Mouse (Mus musculus): ENCODE results near the gene Fam102a. TPM values are rescaled to one million over a fixed set of nuclear protein-coding genes. Genes with fewer than 3 reads are reported as not detected.

Gene Fam102a
- total and polyA plus RNA-seq, 3 experiments: 1.3 to 7.8 (median 3.8) TPM

- Histone ChIP-seq H3K4me2 (ENCODE audit: insufficient read depth, low read depth, poor library complexity, severe bottlenecking) (no peak overlapping the region), H3K36me3 (replicated peaks in 1 of 2; ENCODE audit: control insufficient read depth in 1 of 2, insufficient read depth in 1 of 2, low read length in 1 of 2) (peaks cover 0 to 39% of the 10 kb centered on the region in 2 experiments), H3K27me3 (replicated peaks) (no peaks in the 10 kb centered on the region), H3K9me3 (replicated peaks; ENCODE audit: low read length) (no peaks in the 10 kb centered on the region), H3K9ac (ENCODE audit: insufficient read depth, low read depth) (no peak overlapping the region), H3K79me2 (replicated peaks; ENCODE audit: control insufficient read depth, extremely low read depth, insufficient read depth, poor library complexity, severe bottlenecking) (no peaks in the 10 kb centered on the region), H3K4me1 (ENCODE audit: control insufficient read depth in 1 of 2, insufficient read depth in 2 of 2) (peaks cover 8 to 13% of the 10 kb centered on the region in 2 experiments), H3K27ac (ENCODE audit: insufficient read depth, low read depth) (no peak overlapping the region), H3K4me3 (replicated peaks in 1 of 3; ENCODE audit: low read depth in 2 of 3, low read length in 2 of 3, poor library complexity in 1 of 3) (no peak overlapping the region)
- no peak for DNase-seq (ENCODE audit: extremely low read depth)
- TF ChIP-seq TCF12 (IDR thresholded peaks at IDR 0.05; ENCODE audit: low read depth, low read length): no peak
- no peak for TF ChIP-seq POLR2AphosphoS2 (IDR thresholded peaks at IDR 0.05; ENCODE audit: low read depth, low read length)
- TF ChIP-seq IRF4 (IDR thresholded peaks at IDR 0.05; ENCODE audit: low read depth, low read length): no peak
- no peak for TF ChIP-seq RAD21 (IDR thresholded peaks at IDR 0.05; ENCODE audit: low read depth, low read length)
- no peak for TF ChIP-seq JUN (IDR thresholded peaks at IDR 0.05; ENCODE audit: insufficient read depth, low read depth, low read length)
- no peak for TF ChIP-seq E2F4 (IDR thresholded peaks at IDR 0.05; ENCODE audit: insufficient replicate concordance, low read depth, low read length)
- no peak for TF ChIP-seq USF2 (conservative IDR thresholded peaks at IDR 0.05; ENCODE audit: low read depth, low read length)
- no peak for TF ChIP-seq NELFE (IDR thresholded peaks at IDR 0.05; ENCODE audit: low read depth, low read length)
- TF ChIP-seq ZKSCAN1 (IDR thresholded peaks at IDR 0.05; ENCODE audit: borderline replicate concordance, low read depth, low read length): no peak
- TF ChIP-seq MAX (IDR thresholded peaks at IDR 0.05; ENCODE audit: low read length): no peak
- no peak for TF ChIP-seq KAT2A (IDR thresholded peaks at IDR 0.05; ENCODE audit: insufficient replicate concordance, low read length)
- no peak for TF ChIP-seq TBP (conservative IDR thresholded peaks at IDR 0.05; ENCODE audit: low read depth, low read length)
- no peak for TF ChIP-seq MAZ (IDR thresholded peaks at IDR 0.05; ENCODE audit: low read depth, low read length)
- dilution Hi-C loops (cut with MboI; ENCODE audit: extremely low pct_ligation_motif_present, extremely low pct_unique_long_range_greater_than_20kb, low sequenced_read_pairs): no loop called here
- in situ Hi-C loops (cut with MboI; ENCODE audit: low pct_ligation_motif_present, low pct_unique_long_range_greater_than_20kb, low sequenced_read_pairs): loop anchor here (25.0 kb wide), 1 partner anchor 419 kb away; no protein-coding TSS in a partner anchor
Measured at GRCm38 (mm10) chr2:32556019-32556418, 20.9 kb downstream of the Fam102a start.

GRCm38 (mm10) chr2:32559570-32559969 is 24.4 kb downstream of the Fam102a start:
- Histone ChIP-seq H3K4me3 (replicated peaks in 1 of 3; ENCODE audit: low read depth in 2 of 3, low read length in 2 of 3, poor library complexity in 1 of 3) (no peak overlapping the region), H3K4me2 (ENCODE audit: insufficient read depth, low read depth, poor library complexity, severe bottlenecking) (no peak overlapping the region), H3K4me1 (ENCODE audit: control insufficient read depth in 1 of 2, insufficient read depth in 2 of 2) (no peaks in the 10 kb centered on the region), H3K36me3 (replicated peaks in 1 of 2; ENCODE audit: control insufficient read depth in 1 of 2, insufficient read depth in 1 of 2, low read length in 1 of 2) (peaks cover 0 to 57% of the 10 kb centered on the region in 2 experiments), H3K9me3 (replicated peaks; ENCODE audit: low read length) (no peaks in the 10 kb centered on the region), H3K9ac (ENCODE audit: insufficient read depth, low read depth) (no peak overlapping the region), H3K27ac (ENCODE audit: insufficient read depth, low read depth) (no peak overlapping the region), H3K27me3 (replicated peaks) (no peaks in the 10 kb centered on the region), H3K79me2 (replicated peaks; ENCODE audit: control insufficient read depth, extremely low read depth, insufficient read depth, poor library complexity, severe bottlenecking) (no peaks in the 10 kb centered on the region)
- no peak for TF ChIP-seq MXI1 (IDR thresholded peaks at IDR 0.05; ENCODE audit: low read depth, low read length)
- no peak for TF ChIP-seq GABPA (IDR thresholded peaks at IDR 0.05; ENCODE audit: insufficient replicate concordance, low read depth, low read length)
- TF ChIP-seq ZMIZ1 (IDR thresholded peaks at IDR 0.05; ENCODE audit: low read depth, low read length): no peak
- no peak for TF ChIP-seq IRF4 (IDR thresholded peaks at IDR 0.05; ENCODE audit: low read depth, low read length)
- TF ChIP-seq USF1 (IDR thresholded peaks at IDR 0.05; ENCODE audit: low read depth, low read length): no peak
- TF ChIP-seq UBTF (IDR thresholded peaks at IDR 0.05; ENCODE audit: low read depth, low read length): no peak
- TF ChIP-seq E2F4 (IDR thresholded peaks at IDR 0.05; ENCODE audit: insufficient replicate concordance, low read depth, low read length): no peak
- TF ChIP-seq POLR2AphosphoS2 (IDR thresholded peaks at IDR 0.05; ENCODE audit: low read depth, low read length): no peak
- TF ChIP-seq TBP (conservative IDR thresholded peaks at IDR 0.05; ENCODE audit: low read depth, low read length): no peak
- TF ChIP-seq RCOR1 (conservative IDR thresholded peaks at IDR 0.05; ENCODE audit: low read depth, low read length): no peak
- TF ChIP-seq ELF1 (IDR thresholded peaks at IDR 0.05; ENCODE audit: low read depth, low read length): no peak
- no peak for TF ChIP-seq POLR2A (IDR thresholded peaks at IDR 0.05; ENCODE audit: low read depth, low read length)
- TF ChIP-seq USF2 (conservative IDR thresholded peaks at IDR 0.05; ENCODE audit: low read depth, low read length): no peak
- TF ChIP-seq MYC (IDR thresholded peaks at IDR 0.05; ENCODE audit: low read depth, low read length): no peak
- no peak for TF ChIP-seq MAFK (IDR thresholded peaks at IDR 0.05; ENCODE audit: insufficient replicate concordance, low read length)
- TF ChIP-seq JUND (conservative IDR thresholded peaks at IDR 0.05; ENCODE audit: low read depth, low read length): no peak
- TF ChIP-seq MEF2A (IDR thresholded peaks at IDR 0.05; ENCODE audit: borderline replicate concordance, low read depth, low read length): no peak
- TF ChIP-seq KAT2A (IDR thresholded peaks at IDR 0.05; ENCODE audit: insufficient replicate concordance, low read length): no peak
- in situ Hi-C loops (cut with MboI; ENCODE audit: low pct_ligation_motif_present, low pct_unique_long_range_greater_than_20kb, low sequenced_read_pairs) (loop anchor here (25.0 kb wide), 1 partner anchor 422 kb away; no protein-coding TSS in a partner anchor), dilution Hi-C loops (cut with MboI; ENCODE audit: extremely low pct_ligation_motif_present, extremely low pct_unique_long_range_greater_than_20kb, low sequenced_read_pairs) (no loop called here)
- DNase-seq (ENCODE audit: extremely low read depth): no peak

Data from CH12.LX (cell line).